Mouse (Mus musculus): ENCODE measurements around the gene Omt2a.

DNA sequence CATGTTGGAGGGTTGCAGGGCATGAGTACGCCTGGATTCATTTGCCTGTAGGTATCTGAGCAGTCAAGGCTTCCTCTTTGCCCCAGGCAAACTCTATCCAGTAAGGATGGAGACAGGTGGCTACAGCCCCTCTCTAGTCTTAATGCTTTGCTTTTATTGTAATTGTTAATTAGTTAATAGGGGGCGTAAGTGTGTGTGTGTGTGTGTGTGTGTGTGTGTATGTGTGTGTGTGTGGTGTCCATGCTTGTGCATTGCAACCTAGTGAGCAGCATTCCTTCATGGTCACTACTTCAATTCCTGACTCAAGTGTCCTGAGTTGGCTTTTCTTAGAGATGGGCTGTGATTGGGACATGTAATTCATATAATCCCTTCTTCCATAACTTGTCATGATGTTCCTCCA is at the start of gene Omt2a:
- TF ChIP-seq CTCF (IDR thresholded peaks at IDR 0.05; ENCODE audit: low read depth) (no peak), EP300 (optimal IDR thresholded peaks at IDR 0.05) (no peak)
